Mouse (Mus musculus) c-Kit-positive CD71-positive TER-119-positive erythroid progenitor cells, embryonic 14.5 days (primary cell): ENCODE results near the gene H2-M11.

Source experiments
- DNase-seq: peaks from one replicate; pipeline ENCODE4 v3.0.0-alpha.2; 2013; ENCODE audit warnings: low spot score

The H2-M11 gene

GRCm38 (mm10) chr17:36546775-36547174, at the start of gene H2-M11:
TSS of gene H2-M11 (plus strand) at chr17:36547075.
- no peak for DNase-seq

GRCm38 (mm10) chr17:36500435-36500834, 46.4 kb upstream of the H2-M11 start:
- DNase-seq, result no peak

- no peak for DNase-seq
Measured at GRCm38 (mm10) chr17:36503910-36504309, 43.0 kb upstream of the H2-M11 start.
